Mouse (Mus musculus) midbrain, postnatal 0 days (tissue): ENCODE results near the gene Lrwd1. TPM values are rescaled to one million over a fixed set of nuclear protein-coding genes. Genes with fewer than 3 reads are reported as not detected.

ENCODE experiments used
- ATAC-seq: fragments of 200-750 bp; cut with Nextera tagmentation; 2 replicates; pipeline ENCODE4 v1.8.0; 2017; ENCODE audit warnings: moderate number of reproducible peaks, mild to moderate bottlenecking, moderate TSS enrichment, moderate library complexity; ENCODE audit not compliant: low FRiP score
- DNase-seq: peaks from one replicate; pipeline ENCODE4 v3.0.0-alpha.2; 2015; ENCODE audit warnings: low spot score
- H3K27ac ChIP-seq: fragments of 300-500 bp; sonication (generic); 2 replicates; pipeline ENCODE4 v1.5.1; 2014; ENCODE audit warnings: low read depth, mild to moderate bottlenecking, low read length, mixed read lengths
- H3K27me3 ChIP-seq: fragments of 300-500 bp; sonication (generic); 2 replicates; pipeline ENCODE4 v1.6.1; 2014; ENCODE audit warnings: low read length, control low read depth, mixed read lengths; ENCODE audit not compliant: insufficient read depth
- H3K36me3 ChIP-seq: fragments of 300-500 bp; sonication (generic); 2 replicates; pipeline ENCODE4 v1.6.1; 2014; ENCODE audit warnings: low read length, control low read depth, mixed read lengths; ENCODE audit not compliant: insufficient read depth
- H3K4me1 ChIP-seq: fragments of 300-500 bp; sonication (generic); 2 replicates; pipeline ENCODE4 v1.6.1; 2014; ENCODE audit warnings: mild to moderate bottlenecking, control low read depth, antibody characterized with exemption, low read length, mixed read lengths; ENCODE audit not compliant: insufficient read depth
- H3K4me2 ChIP-seq: fragments of 300-500 bp; sonication (generic); 2 replicates; pipeline ENCODE4 v1.6.1; 2014; ENCODE audit warnings: low read depth, mild to moderate bottlenecking, low read length, mixed read lengths; ENCODE audit not compliant: poor library complexity, severe bottlenecking
- H3K4me3 ChIP-seq: fragments of 300-500 bp; sonication (generic); 2 replicates; pipeline ENCODE4 v1.5.1; 2014; ENCODE audit warnings: low read depth, mild to moderate bottlenecking, low read length, moderate library complexity
- H3K9ac ChIP-seq: fragments of 300-500 bp; sonication (generic); replicated peaks from 2 replicates; pipeline ENCODE4 v1.6.1; 2014; ENCODE audit warnings: mild to moderate bottlenecking, low read length, moderate library complexity, mixed read lengths; ENCODE audit not compliant: poor library complexity, severe bottlenecking
- H3K9me3 ChIP-seq: fragments of 300-500 bp; sonication (generic); 2 replicates; pipeline ENCODE4 v1.6.1; 2016; ENCODE audit warnings: low read length, control low read depth
- CTCF ChIP-seq: IDR thresholded peaks from 2 replicates; pipeline ENCODE4 v1.5.1; 2016; ENCODE audit warnings: antibody characterized with exemption, mild to moderate bottlenecking
- WGBS: fragments of 180-500 bp; shearing (Covaris S2); extraction: QIAGEN DNeasy Blood & Tissue Kit; methylation state at CpG from one replicate; pipeline ENCODE4 v1.1.7; 2014; 5-methylcytosine and 5-hydroxymethylcytosine counted together
- polyA plus RNA-seq: library from polyadenylated mRNA; unstranded; fragments of >200 nt; fragmentation: Nextera tagmentation; extraction: Ambion mirVana; gene quantifications from 2 replicates; pipeline ENCODE4 v1.2.1, GENCODE M21; 2015
- total RNA-seq: library from RNA; depleted of rRNA; stranded (reverse); fragments of >200 nt; gene quantifications from 2 replicates; pipeline ENCODE4 v1.2.3, GENCODE M21; 2014

The Lrwd1 gene
- total and polyA plus RNA-seq, 2 experiments from 2014 or later = 16.3 to 33.2 TPM

DNA sequence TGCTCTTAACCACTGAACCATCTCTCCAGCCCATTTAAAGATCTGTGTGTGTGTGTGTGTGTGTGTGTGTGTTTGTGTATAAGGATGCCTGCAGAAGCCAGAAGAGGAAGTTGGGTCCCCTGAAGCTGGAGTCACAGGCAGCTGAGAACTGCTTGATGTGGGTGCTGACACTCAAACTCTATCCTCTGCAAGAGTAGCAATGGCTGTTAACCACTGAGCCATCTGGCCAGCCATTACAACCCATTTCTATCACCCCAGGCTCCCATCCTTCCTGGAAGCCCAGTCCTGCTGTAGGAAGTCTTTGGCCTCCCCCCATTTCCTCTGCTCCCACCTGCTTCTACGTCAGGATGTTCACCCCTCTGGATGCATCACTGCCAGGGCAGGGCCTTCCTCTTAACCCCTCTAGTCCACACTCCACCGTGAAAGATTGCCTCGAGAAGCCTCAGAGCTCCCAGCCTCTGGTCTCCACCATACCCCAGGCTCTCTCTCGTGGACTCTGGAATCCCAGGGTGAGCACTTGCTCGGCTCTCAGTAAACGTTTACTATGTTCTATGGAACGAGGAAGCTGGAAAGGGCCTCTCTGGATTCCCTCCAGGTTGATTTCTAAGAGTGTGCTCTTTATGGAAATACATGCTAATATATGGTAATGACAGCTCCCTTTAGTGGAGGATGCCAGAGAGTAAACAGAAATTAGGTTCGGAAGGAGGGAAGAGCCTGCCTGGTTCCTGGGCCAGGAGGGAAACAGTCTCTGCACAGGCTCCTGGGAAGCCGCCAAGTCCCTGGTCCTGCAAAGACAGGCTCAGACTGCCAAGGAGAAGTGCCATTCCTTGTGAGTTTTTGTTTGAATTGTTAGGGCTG is 38.0 kb upstream of the Lrwd1 start:
- no peak overlapping the region; the same call in 1 of the 2 replicates for H3K9ac ChIP-seq
- 27% methylated on average over 9 of the region's 9 CpGs for WGBS

DNA sequence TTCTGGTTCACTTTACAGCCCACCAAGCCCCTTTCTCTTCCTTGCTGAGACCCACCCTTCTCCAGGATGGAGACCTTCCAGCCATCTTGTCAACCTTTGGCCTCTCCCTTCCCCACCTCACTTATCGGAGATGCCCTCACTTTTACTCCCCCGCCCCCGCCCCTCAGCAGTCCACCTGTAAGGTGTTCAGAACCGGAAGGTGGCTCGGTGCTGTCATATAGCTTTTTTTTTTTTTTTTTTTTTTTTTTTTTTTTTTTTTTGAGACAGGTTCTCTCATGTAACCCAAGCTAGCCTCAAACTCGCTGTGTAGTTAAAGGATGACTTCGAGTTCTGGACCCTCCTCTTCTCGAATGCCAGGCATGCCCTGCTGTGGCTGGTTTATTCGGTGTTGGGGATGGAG is 37.1 kb upstream of the Lrwd1 start:
- Histone ChIP-seq H3K4me2 (no peak overlapping the region), H3K27me3 (no peaks in the 10 kb centered on the region), H3K27ac (no peak overlapping the region), H3K9me3 (no peaks in the 10 kb centered on the region), H3K4me3 (no peak overlapping the region), H3K36me3 (peaks cover 4% of the 10 kb centered on the region), H3K9ac (no peak overlapping the region), H3K4me1 (peaks cover 5% of the 10 kb centered on the region; the same call in 1 of the 2 replicates)
- TF ChIP-seq CTCF = no peak
- WGBS = 86% methylated on average over 9 of the region's 9 CpGs
- ATAC-seq (no peak), DNase-seq (no peak)

More for the DNA sequence above, 38.0 kb upstream of the Lrwd1 start:
- peaks cover 5% of the 10 kb centered on the region; the same call in 1 of the 2 replicates for H3K4me1 ChIP-seq
- H3K27me3 ChIP-seq = no peaks in the 10 kb centered on the region
- no peak overlapping the region for H3K4me2 ChIP-seq
- ATAC-seq (no peak), DNase-seq (peak; percentile 74)
- H3K9me3 ChIP-seq = no peaks in the 10 kb centered on the region
- no peak overlapping the region; the same call in 1 of the 2 replicates for H3K27ac ChIP-seq
- no peak overlapping the region for H3K4me3 ChIP-seq
- peaks cover 11% of the 10 kb centered on the region for H3K36me3 ChIP-seq
- TF ChIP-seq CTCF = no peak

DNA sequence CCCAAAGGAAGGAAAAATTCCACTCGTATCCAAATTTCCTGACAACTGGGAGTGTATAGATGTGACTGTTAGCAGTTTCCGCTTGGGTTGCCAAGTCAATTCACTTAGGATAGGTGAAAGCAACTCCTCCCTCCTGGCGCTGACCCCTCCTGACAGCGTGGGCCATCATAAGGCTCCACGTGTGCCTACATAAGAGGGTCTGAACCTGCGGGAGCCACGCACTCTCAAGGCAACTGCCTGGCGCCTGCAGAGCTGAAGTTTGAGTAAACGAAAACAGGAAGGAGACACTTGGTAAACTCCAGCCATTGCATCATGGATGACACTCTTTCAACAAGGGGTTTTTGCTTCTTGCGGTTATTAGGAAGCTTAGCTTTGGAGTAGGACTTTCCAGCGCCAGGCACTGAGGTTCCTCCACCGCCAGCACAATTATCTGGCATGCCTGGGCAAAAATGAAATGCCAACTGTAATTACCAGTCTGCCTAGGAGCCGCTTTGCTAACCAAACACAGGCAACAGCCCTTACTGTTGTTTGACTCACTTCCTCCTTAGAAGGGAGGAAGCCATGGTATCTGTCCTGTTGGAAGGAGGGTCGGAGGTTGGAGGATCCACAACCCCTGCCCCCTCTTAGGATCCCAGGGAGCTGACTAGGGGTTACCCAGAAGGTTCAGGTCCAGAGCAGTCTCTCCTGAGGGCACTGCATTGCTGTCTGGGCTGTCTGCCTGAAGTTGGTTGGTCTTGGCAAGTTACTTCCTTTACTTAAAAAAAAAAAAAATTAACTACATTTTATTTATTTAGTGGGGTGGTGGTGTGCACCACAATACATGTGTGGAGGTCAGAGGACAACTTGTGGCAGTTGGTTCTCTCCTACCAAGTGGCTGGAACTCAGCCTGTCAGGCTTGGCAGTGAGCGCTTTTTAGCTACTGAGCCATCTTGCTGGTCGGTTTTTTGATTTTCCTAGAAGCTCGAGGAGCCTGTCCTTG is 35.8 kb upstream of the Lrwd1 start:
- Histone ChIP-seq H3K4me2 (peak overlapping the region; percentile 81), H3K36me3 (0 out of 2 replicates have a peak, but pooled peaks cover 4% of the 10 kb centered on the region), H3K9ac (peak overlapping the region; percentile 74; the same call in 1 of the 2 replicates), H3K27me3 (no peaks in the 10 kb centered on the region), H3K27ac (peak overlapping the region; percentile 84; the same call in 1 of the 2 replicates), H3K9me3 (no peaks in the 10 kb centered on the region), H3K4me1 (peaks cover 5% of the 10 kb centered on the region; the same call in 1 of the 2 replicates), H3K4me3 (peak overlapping the region; percentile 55)
- no peak for ATAC-seq
- WGBS = 38% methylated on average over 17 of the region's 17 CpGs
- TF ChIP-seq CTCF = no peak
- DNase-seq = no peak

DNA sequence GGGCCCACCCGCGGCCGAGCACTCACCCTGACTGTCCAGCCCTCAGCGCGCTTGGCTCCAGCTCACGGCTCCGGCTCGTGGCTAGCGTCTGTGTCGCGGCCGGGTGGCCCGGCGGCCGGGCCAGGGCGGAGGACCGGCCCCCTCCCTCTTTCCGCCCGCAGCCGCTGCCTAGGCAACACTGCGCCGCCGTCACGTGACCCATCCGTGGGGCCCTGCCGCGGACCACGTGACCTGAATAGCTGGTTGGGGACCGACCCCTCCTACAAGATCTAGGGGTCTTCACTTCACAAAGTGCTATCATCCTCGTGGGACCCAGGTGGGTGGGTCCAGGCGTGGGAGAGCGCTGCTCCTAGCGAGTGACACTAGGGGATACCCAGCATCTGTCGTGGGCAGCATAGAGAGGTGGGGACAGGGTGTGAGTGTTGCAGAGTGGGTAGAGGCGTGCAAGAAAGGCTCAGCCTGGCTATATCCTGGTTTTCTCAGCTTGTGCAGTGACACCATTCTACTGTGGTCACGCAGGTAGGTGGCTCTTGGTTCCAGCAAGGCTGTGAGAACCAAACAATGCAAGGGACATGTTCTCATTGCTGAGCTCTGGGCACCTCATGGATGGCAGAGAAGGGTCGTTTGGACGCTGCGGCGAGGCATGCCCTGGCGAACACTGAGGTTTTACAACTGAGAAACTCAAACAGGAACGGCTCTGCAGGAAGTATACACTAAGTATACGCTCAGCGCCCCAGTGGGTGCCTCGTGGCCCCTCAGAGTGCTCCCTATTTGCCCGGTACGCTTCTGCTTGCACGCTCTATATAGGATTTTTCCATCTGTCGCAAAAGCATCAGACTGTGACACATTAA is 34.9 kb upstream of the Lrwd1 start, which contains the start of gene Orai2:
TSS of gene Orai2 (minus strand) at position 202 of the 851 bp plus-strand sequence.
- H3K27ac ChIP-seq = peak within 1 kb of the TSS; percentile 84
- 0 out of 2 replicates have a peak, but pooled peaks cover 4% of the 10 kb centered on the region for H3K36me3 ChIP-seq
- peak; percentile 89 for DNase-seq
- no peaks in the 10 kb centered on the region for H3K9me3 ChIP-seq
- peak within 1 kb of the TSS; percentile 74 for H3K9ac ChIP-seq
- H3K4me2 ChIP-seq = peak within 1 kb of the TSS; percentile 81
- no peak for TF ChIP-seq CTCF
- H3K27me3 ChIP-seq = no peaks in the 10 kb centered on the region
- H3K4me1 ChIP-seq = peaks cover 5% of the 10 kb centered on the region; the same call in 1 of the 2 replicates
- peak; percentile 82 for ATAC-seq
- peak within 1 kb of the TSS; percentile 55 for H3K4me3 ChIP-seq
- WGBS = 2% methylated on average over 49 of the region's 49 CpGs
